Mouse (Mus musculus): ENCODE measurements around the gene Cyb5d1.

- TF ChIP-seq CTCF (IDR thresholded peaks at IDR 0.05; ENCODE audit: low read depth) (no peak), EP300 (IDR thresholded peaks at IDR 0.05; ENCODE audit: low read depth) (no peak)
Measured at GRCm38 (mm10) chr11:69362479-69362878, 33.0 kb downstream of the Cyb5d1 start.

Data from liver, embryonic 14.5 days (tissue).